Mouse (Mus musculus) liver, embryonic 11.5 days (tissue): ENCODE results near the gene 1700088E04Rik. TPM values are rescaled to one million over a fixed set of nuclear protein-coding genes. Genes with fewer than 3 reads are reported as not detected.
A peak's percentile ranks its signal among the peaks of the same experiment; 100 is the strongest.

Source experiments
- ATAC-seq: fragments of 200-750 bp; cut with Nextera tagmentation; replicated peaks from 2 replicates; pipeline ENCODE4 v1.8.0; 2017; ENCODE audit warnings: moderate number of reproducible peaks, mild to moderate bottlenecking, moderate TSS enrichment, moderate library complexity; ENCODE audit not compliant: low FRiP score
- DNase-seq: peaks from one replicate; pipeline ENCODE4 v3.0.0-alpha.2; 2017; ENCODE audit warnings: low spot score
- H3K27ac ChIP-seq: fragments of 300-500 bp; sonication (generic); 2 replicates; pipeline ENCODE4 v1.5.1; 2014; ENCODE audit warnings: mild to moderate bottlenecking, low read depth, low read length, control low read depth
- H3K27me3 ChIP-seq: fragments of 300-500 bp; sonication (generic); replicated peaks from 2 replicates; pipeline ENCODE4 v1.6.1; 2014; ENCODE audit warnings: low read length, mixed read lengths; ENCODE audit not compliant: control insufficient read depth, insufficient read depth
- H3K36me3 ChIP-seq: fragments of 300-500 bp; sonication (generic); 2 replicates; pipeline ENCODE4 v1.6.1; 2014; ENCODE audit warnings: mild to moderate bottlenecking, low read length, moderate library complexity, mixed read lengths; ENCODE audit not compliant: control insufficient read depth, insufficient read depth
- H3K4me1 ChIP-seq: fragments of 300-500 bp; sonication (generic); replicated peaks from 2 replicates; pipeline ENCODE4 v1.6.1; 2014; ENCODE audit warnings: low read length, mixed read lengths; ENCODE audit not compliant: control insufficient read depth, insufficient read depth
- H3K4me2 ChIP-seq: fragments of 300-500 bp; sonication (generic); 2 replicates; pipeline ENCODE4 v1.6.1; 2014; ENCODE audit warnings: mild to moderate bottlenecking, control low read depth, moderate library complexity
- H3K4me3 ChIP-seq: fragments of 300-500 bp; sonication (generic); 2 replicates; pipeline ENCODE4 v1.5.1; 2014; ENCODE audit warnings: low read depth, low read length, control low read depth
- H3K9ac ChIP-seq: fragments of 300-500 bp; sonication (generic); 2 replicates; pipeline ENCODE4 v1.6.1; 2014; ENCODE audit warnings: low read depth, low read length, control low read depth
- H3K9me3 ChIP-seq: fragments of 300-500 bp; sonication (generic); 2 replicates; pipeline ENCODE4 v1.6.1; 2016; ENCODE audit warnings: low read length, inconsistent platforms, mixed read lengths; ENCODE audit not compliant: control insufficient read depth
- WGBS: fragments of 180-500 bp; shearing (Covaris S2); extraction: QIAGEN DNeasy Blood & Tissue Kit; methylation state at CpG from one replicate; pipeline ENCODE4 v1.1.7; 2014; 5-methylcytosine and 5-hydroxymethylcytosine counted together
- polyA plus RNA-seq: library from polyadenylated mRNA; unstranded; fragments of >200 nt; fragmentation: Nextera tagmentation; extraction: Ambion mirVana; gene quantifications from 2 replicates; pipeline ENCODE4 v1.2.1, GENCODE M21; 2014

1700088E04Rik gene
- polyA plus RNA-seq = 1.8 and 2.2 TPM in 2 replicates

DNA sequence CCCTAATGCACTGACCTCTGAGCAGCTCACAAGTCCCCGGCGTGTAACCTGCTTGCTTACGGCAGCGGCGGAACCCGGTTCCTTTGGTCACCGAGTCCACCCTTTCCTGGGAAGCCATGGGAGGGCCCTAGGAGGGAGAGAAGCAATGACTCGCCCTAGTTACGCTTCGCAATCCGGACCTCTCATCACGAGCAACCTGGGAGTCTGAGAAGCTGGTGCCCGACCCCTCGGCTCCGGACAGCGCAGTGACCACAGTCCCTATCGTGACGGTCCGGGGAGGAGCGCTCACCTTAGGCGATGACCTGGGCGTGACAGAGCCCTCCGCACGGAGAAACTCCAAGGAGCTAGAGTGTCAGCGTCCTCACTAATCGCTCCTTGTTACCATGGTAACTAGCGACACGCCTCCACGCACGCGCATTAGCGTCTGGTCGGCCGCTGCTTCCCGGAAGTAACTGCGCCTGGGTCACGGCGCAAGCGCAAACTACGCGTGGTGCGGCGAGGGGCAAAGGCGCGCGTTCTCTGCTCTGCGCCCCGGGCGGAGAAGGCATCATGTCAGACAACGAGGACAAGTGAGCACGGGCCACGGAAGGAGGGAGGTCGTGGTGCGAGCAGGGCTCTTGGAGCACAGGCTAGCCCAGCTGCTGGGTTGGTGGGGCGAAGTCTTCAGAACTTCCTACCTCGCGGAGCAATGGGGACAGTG is at the start of gene 1700088E04Rik, which contains the start of gene Polr2f:
TSS of gene 1700088E04Rik (minus strand) at position 388 of the 700 bp plus-strand sequence.
TSS of gene Polr2f (plus strand) at position 144 of the 700 bp plus-strand sequence.
- peak within 1 kb of the TSS; percentile 66 for H3K27ac ChIP-seq

DNA sequence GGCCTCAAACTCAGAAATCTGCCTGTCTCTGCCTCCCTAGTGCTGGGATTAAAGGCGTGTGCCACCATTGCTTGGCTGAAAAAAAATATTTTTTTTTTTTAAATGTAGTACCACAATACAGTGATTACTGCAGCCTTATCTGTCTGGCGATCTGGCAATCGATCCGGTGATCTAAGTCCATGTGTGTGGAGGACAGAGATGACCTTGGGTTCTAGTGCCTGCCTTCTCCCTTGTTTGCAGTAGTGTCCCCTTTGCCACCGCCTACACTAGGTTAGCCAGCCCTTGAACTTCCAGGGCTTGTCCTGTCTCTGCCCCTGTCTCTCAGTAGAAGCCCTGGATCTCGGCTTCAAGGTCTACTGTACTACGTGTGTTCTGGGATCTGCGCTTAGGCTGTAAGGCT is 46.8 kb upstream of the 1700088E04Rik start:
- no peak overlapping the region for H3K9ac ChIP-seq
- ATAC-seq (no peak), DNase-seq (no peak)
- no peaks in the 10 kb centered on the region for H3K4me1 ChIP-seq
- no peak overlapping the region for H3K4me2 ChIP-seq
- H3K4me3 ChIP-seq = no peak overlapping the region
- H3K36me3 ChIP-seq = no peaks in the 10 kb centered on the region
- 76% methylated on average over 8 of the region's 8 CpGs for WGBS
- H3K27me3 ChIP-seq = no peaks in the 10 kb centered on the region
- no peaks in the 10 kb centered on the region for H3K9me3 ChIP-seq
- no peak overlapping the region for H3K27ac ChIP-seq

More for the DNA sequence above, at the start of gene 1700088E04Rik, which contains the start of gene Polr2f:
- peak within 1 kb of the TSS; percentile 98 for H3K9ac ChIP-seq
- peaks cover 10% of the 10 kb centered on the region for H3K36me3 ChIP-seq
- H3K4me1 ChIP-seq = peaks cover 10% of the 10 kb centered on the region
- H3K9me3 ChIP-seq = no peaks in the 10 kb centered on the region
- no peaks in the 10 kb centered on the region for H3K27me3 ChIP-seq
- DNase-seq (peak; percentile 94), ATAC-seq (peak; percentile 90)
- WGBS = under 1% methylated on average over 57 of the region's 57 CpGs
- peak within 1 kb of the TSS; percentile 95 for H3K4me3 ChIP-seq
- peak within 1 kb of the TSS; percentile 99 for H3K4me2 ChIP-seq

DNA sequence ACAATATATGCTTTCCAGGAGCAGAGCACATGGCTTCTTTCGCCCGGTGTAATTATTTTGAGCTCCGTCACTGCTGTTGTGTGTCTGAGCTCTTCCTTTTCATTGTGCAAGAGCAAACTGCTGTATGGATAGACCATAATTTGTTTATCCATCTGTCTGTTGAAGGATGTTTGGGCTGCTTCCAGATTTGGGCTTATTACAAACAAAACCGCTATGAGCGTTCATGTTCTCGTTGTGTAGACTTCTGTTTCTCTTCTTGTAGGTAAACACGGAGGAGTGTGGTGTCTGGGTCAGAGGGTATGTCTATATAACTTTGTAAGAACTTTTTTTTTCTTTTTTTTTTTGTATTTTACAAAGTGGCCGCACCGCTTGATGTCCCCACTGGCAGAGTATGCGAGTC is 44.2 kb upstream of the 1700088E04Rik start:
- H3K27ac ChIP-seq = no peak overlapping the region
- no peaks in the 10 kb centered on the region for H3K4me1 ChIP-seq
- WGBS = 76% methylated on average over 10 of the region's 10 CpGs
- H3K4me2 ChIP-seq = no peak overlapping the region
- H3K27me3 ChIP-seq = no peaks in the 10 kb centered on the region
- no peak overlapping the region for H3K4me3 ChIP-seq
- DNase-seq (no peak), ATAC-seq (no peak)
- no peaks in the 10 kb centered on the region for H3K9me3 ChIP-seq
- no peak overlapping the region for H3K9ac ChIP-seq
- H3K36me3 ChIP-seq = no peaks in the 10 kb centered on the region

DNA sequence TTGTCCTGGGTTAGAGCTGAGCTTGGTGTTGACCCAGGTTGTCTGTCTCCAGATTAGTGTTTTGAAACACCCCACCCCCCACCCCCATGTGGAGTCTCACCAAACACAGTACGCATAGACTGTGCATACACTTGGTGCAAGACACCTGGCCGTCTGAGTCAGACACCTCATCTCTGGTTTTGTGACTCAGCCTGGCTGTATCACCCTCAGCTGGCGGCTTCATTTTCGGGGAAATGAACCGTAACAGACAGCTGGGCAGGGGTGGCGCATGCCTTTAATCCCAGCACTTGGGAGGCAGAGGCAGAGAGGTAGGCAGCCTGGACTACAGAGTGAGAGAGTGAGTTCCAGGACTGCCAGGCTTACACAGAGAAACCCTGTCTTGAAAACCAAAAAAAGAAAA is 35.9 kb upstream of the 1700088E04Rik start:
- ATAC-seq = no peak

DNA sequence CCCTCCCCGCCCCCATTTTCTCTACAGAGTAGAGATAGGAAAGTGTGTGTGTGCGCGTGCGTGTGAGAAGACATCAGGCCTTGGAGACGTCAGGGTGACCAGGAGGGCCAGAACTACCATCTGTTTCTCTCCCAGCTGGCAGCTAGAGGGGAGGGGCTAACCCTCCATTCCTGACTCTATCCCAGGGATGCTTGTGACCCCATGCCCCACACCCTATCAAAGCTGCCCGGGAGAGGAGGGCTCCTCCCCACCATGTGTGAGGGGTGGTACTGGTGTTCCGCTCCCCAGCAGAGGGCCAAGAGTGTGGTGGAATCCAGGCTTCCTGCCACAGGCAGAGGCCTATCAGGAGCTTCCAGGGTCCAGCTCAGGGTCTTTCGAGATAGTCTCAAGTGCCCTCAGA is 25.7 kb upstream of the 1700088E04Rik start:
- H3K9ac ChIP-seq = no peak overlapping the region
- H3K4me2 ChIP-seq = no peak overlapping the region
- H3K4me3 ChIP-seq = no peak overlapping the region
- DNase-seq (no peak), ATAC-seq (no peak)
- H3K27me3 ChIP-seq = peaks cover 48% of the 10 kb centered on the region
- no peaks in the 10 kb centered on the region for H3K9me3 ChIP-seq
- peaks cover 2% of the 10 kb centered on the region; the same call in 1 of the 2 replicates for H3K4me1 ChIP-seq
- no peak overlapping the region for H3K27ac ChIP-seq
- H3K36me3 ChIP-seq = no peaks in the 10 kb centered on the region
- WGBS = 47% methylated on average over 8 of the region's 8 CpGs

More for the DNA sequence above, 35.9 kb upstream of the 1700088E04Rik start:
- Histone ChIP-seq H3K36me3 (no peaks in the 10 kb centered on the region), H3K4me1 (no peaks in the 10 kb centered on the region), H3K9me3 (no peaks in the 10 kb centered on the region), H3K27me3 (no peaks in the 10 kb centered on the region), H3K9ac (no peak overlapping the region), H3K4me3 (no peak overlapping the region), H3K27ac (no peak overlapping the region), H3K4me2 (no peak overlapping the region)
- DNase-seq = no peak
- WGBS = 74% methylated on average over 6 of the region's 6 CpGs

GRCm38 (mm10) chr15:79165140-79165539 is 24.1 kb upstream of the 1700088E04Rik start, which contains the start of gene Sox10:
Sox10 (minus strand) TSS chr15:79165240.
- Histone ChIP-seq H3K4me2 (no peak within 1 kb of the TSS), H3K27ac (no peak within 1 kb of the TSS), H3K4me1 (peaks cover 2% of the 10 kb centered on the region; the same call in 1 of the 2 replicates)

DNA sequence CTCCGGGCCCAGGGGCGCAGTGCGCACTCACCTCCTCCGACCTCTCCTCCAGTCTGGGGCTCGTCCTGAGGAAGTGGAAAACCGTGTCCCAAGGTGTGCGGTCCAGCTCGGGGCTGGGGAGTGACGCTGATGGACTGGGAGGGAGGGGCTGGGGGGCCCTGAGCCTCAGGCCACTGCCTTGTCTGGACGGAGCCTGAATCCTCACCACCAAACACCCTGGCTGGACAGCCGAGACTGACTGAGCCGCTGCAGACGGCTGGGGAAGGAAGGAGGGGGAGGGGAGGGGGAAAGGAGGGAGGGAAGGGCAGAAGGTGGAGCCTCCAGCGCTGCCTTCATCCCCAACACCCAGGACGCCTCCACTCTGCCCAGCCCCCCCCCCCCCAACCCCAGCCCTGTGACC is 23.2 kb upstream of the 1700088E04Rik start:
- H3K4me2 ChIP-seq = no peak overlapping the region

More at GRCm38 (mm10) chr15:79165140-79165539, 24.1 kb upstream of the 1700088E04Rik start, which contains the start of gene Sox10:
- Histone ChIP-seq H3K9me3 (no peaks in the 10 kb centered on the region), H3K36me3 (no peaks in the 10 kb centered on the region), H3K27me3 (peaks cover 62% of the 10 kb centered on the region), H3K9ac (no peak within 1 kb of the TSS), H3K4me3 (no peak within 1 kb of the TSS)
- ATAC-seq = no peak
- 48% methylated on average over 5 of the region's 5 CpGs for WGBS
- DNase-seq = no peak

DNA sequence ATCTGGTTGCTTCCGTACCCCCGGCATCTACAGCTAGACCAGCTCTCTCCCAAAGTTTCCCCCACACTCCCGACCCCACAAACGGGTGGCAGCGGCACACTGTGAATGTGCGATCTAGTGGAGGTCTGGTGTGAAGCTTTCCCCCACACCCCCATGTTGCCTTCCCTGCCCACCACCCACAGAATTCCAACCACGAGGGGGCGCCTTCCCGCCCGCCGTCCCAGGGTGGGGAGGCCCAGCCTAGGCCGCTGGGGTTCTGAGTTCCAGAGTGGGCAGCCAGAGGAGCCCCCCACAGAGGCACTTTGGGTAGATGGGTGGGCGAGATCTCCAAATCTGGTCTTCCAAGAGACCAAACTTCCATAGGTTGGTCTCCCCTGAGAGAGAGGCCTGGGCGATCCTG is 21.8 kb upstream of the 1700088E04Rik start:
- no peak for ATAC-seq
- Histone ChIP-seq H3K9ac (no peak overlapping the region), H3K9me3 (no peaks in the 10 kb centered on the region), H3K4me1 (peaks cover 2% of the 10 kb centered on the region; the same call in 1 of the 2 replicates), H3K27me3 (peaks cover 75% of the 10 kb centered on the region), H3K36me3 (no peaks in the 10 kb centered on the region), H3K4me2 (no peak overlapping the region), H3K4me3 (no peak overlapping the region), H3K27ac (no peak overlapping the region)
- DNase-seq = no peak
- WGBS = 33% methylated on average over 14 of the region's 14 CpGs

More for the DNA sequence above, 23.2 kb upstream of the 1700088E04Rik start:
- Histone ChIP-seq H3K9me3 (no peaks in the 10 kb centered on the region), H3K9ac (no peak overlapping the region), H3K27ac (no peak overlapping the region), H3K4me1 (peaks cover 2% of the 10 kb centered on the region; the same call in 1 of the 2 replicates), H3K36me3 (no peaks in the 10 kb centered on the region), H3K27me3 (peaks cover 67% of the 10 kb centered on the region), H3K4me3 (no peak overlapping the region)
- DNase-seq (no peak), ATAC-seq (no peak)
- 6% methylated on average over 15 of the region's 15 CpGs for WGBS
